Mouse (Mus musculus): ENCODE measurements around the gene Adamts17. TPM values are rescaled to one million over a fixed set of nuclear protein-coding genes. Genes with fewer than 3 reads are reported as not detected.

The Adamts17 gene
- total and polyA plus RNA-seq, 3 experiments = 0.33 to 0.42 TPM; not detected in 1

DNA sequence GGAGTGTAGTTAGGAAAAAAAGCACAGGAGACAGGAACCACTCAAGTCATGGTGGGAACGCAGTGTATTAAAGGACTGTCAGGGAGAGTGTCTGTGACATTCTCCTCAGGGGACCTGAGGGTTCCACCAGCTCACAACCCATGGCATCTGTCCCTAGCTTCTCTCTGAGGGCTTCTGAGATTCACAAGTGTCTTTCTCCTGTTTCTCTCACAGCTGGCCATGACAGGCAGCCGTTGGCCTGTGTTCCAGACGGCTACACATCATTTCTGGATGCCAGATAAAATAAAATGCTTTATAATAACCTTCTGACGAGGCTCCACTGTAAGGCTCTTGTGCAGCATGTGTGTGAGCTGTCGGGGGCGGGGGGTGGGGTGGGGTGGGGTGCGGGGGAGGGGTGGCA lies 32.0 kb downstream of the Adamts17 start:
- Histone ChIP-seq H3K9ac (ENCODE audit: control insufficient read depth, low read depth, low read length, poor library complexity, severe bottlenecking) (no peak overlapping the region), H3K27ac (ENCODE audit: control insufficient read depth, low read depth, low read length) (no peak overlapping the region), H3K36me3 (ENCODE audit: control insufficient read depth in 1 of 2, insufficient read depth in 2 of 2, low read length in 2 of 2) (no peaks in the 10 kb centered on the region), H3K9me3 (replicated peaks; ENCODE audit: insufficient read depth, low read length) (no peaks in the 10 kb centered on the region), H3K4me1 (ENCODE audit: control insufficient read depth in 1 of 2, insufficient read depth in 2 of 2, low read length in 2 of 2) (no peaks in the 10 kb centered on the region), H3K27me3 (ENCODE audit: control insufficient read depth in 1 of 2, insufficient read depth in 2 of 2, low read length in 2 of 2) (no peaks in the 10 kb centered on the region), H3K4me3 (ENCODE audit: control insufficient read depth in 1 of 2, insufficient read depth in 1 of 2, low read depth in 2 of 2, low read length in 2 of 2) (no peak overlapping the region), H3K79me2 (ENCODE audit: control insufficient read depth, insufficient read depth, low read length, poor library complexity) (no peaks in the 10 kb centered on the region)
- TF ChIP-seq ETS1 (IDR thresholded peaks at IDR 0.05; ENCODE audit: low read depth, low read length) (no peak), MYB (IDR thresholded peaks at IDR 0.05; ENCODE audit: low read depth, low read length) (no peak), NRF1 (IDR thresholded peaks at IDR 0.05; ENCODE audit: insufficient read depth, low read depth, low read length, poor library complexity, severe bottlenecking) (no peak), ZMIZ1 (IDR thresholded peaks at IDR 0.05; ENCODE audit: low read depth, low read length) (no peak), MAFK (IDR thresholded peaks at IDR 0.05; ENCODE audit: borderline replicate concordance, low read depth, low read length) (no peak), BHLHE40 (IDR thresholded peaks at IDR 0.05; ENCODE audit: borderline replicate concordance, low read depth, low read length) (no peak), ELF1 (IDR thresholded peaks at IDR 0.05; ENCODE audit: low read depth, low read length) (no peak), USF2 (IDR thresholded peaks at IDR 0.05; ENCODE audit: borderline replicate concordance in 1 of 2, insufficient read depth in 1 of 2, low read depth in 1 of 2, low read length in 2 of 2) (no peak), RCOR1 (IDR thresholded peaks at IDR 0.05; ENCODE audit: low read depth, low read length) (no peak), MYC (IDR thresholded peaks at IDR 0.05; ENCODE audit: low read depth, low read length) (no peak), HCFC1 (IDR thresholded peaks at IDR 0.05; ENCODE audit: low read depth, low read length) (no peak), ZC3H11A (IDR thresholded peaks at IDR 0.05; ENCODE audit: low read depth, low read length) (no peak), EP300 (IDR thresholded peaks at IDR 0.05; ENCODE audit: low read depth in 1 of 2, low read length in 2 of 2) (no peak), MAX (IDR thresholded peaks at IDR 0.05; ENCODE audit: low read length) (no peak), ZKSCAN1 (IDR thresholded peaks at IDR 0.05; ENCODE audit: low read depth, low read length) (no peak), JUND (IDR thresholded peaks at IDR 0.05; ENCODE audit: low read depth, low read length) (no peak), ZNF384 (IDR thresholded peaks at IDR 0.05; ENCODE audit: low read depth, low read length) (no peak), POLR2AphosphoS5 (IDR thresholded peaks at IDR 0.05; ENCODE audit: borderline replicate concordance, low read depth, low read length) (no peak), SMC3 (IDR thresholded peaks at IDR 0.05; ENCODE audit: low read depth, low read length) (no peak)
- DNase-seq (ENCODE audit: low read depth, low spot score) = no peak

- TF ChIP-seq CHD2 (IDR thresholded peaks at IDR 0.05; ENCODE audit: low read length) (no peak), ZKSCAN1 (IDR thresholded peaks at IDR 0.05; ENCODE audit: low read depth, low read length) (no peak), MYC (IDR thresholded peaks at IDR 0.05; ENCODE audit: low read depth, low read length) (no peak), ELF1 (IDR thresholded peaks at IDR 0.05; ENCODE audit: low read depth, low read length) (no peak), GATA1 (IDR thresholded peaks at IDR 0.05; ENCODE audit: low read depth, low read length) (no peak), MAFK (IDR thresholded peaks at IDR 0.05; ENCODE audit: borderline replicate concordance, low read depth, low read length) (no peak), ZNF384 (IDR thresholded peaks at IDR 0.05; ENCODE audit: low read depth, low read length) (no peak), EP300 (IDR thresholded peaks at IDR 0.05; ENCODE audit: low read depth in 1 of 2, low read length in 2 of 2) (no peak), MAX (IDR thresholded peaks at IDR 0.05; ENCODE audit: low read length) (no peak), CTCF (IDR thresholded peaks at IDR 0.05 in 2 of 3, conservative IDR thresholded peaks at IDR 0.05 in 1 of 3; ENCODE audit: control insufficient read depth in 1 of 3, insufficient read depth in 1 of 3, low read depth in 2 of 3, low read length in 3 of 3, poor library complexity in 1 of 3, severe bottlenecking in 1 of 3) (no peak), MAZ (IDR thresholded peaks at IDR 0.05; ENCODE audit: low read depth, low read length) (no peak), USF2 (IDR thresholded peaks at IDR 0.05; ENCODE audit: borderline replicate concordance in 1 of 2, insufficient read depth in 1 of 2, low read depth in 1 of 2, low read length in 2 of 2) (no peak), UBTF (IDR thresholded peaks at IDR 0.05; ENCODE audit: borderline replicate concordance, insufficient read depth, low read depth, low read length) (no peak), USF1 (IDR thresholded peaks at IDR 0.05; ENCODE audit: low read depth, low read length) (no peak), SIN3A (IDR thresholded peaks at IDR 0.05; ENCODE audit: low read length) (no peak), MXI1 (IDR thresholded peaks at IDR 0.05; ENCODE audit: low read depth, low read length) (no peak), KAT2A (conservative IDR thresholded peaks at IDR 0.05; ENCODE audit: low read depth, low read length) (no peak)
- no peaks in the 10 kb centered on the region for H3K36me3 ChIP-seq (ENCODE audit: control insufficient read depth in 1 of 2, insufficient read depth in 2 of 2, low read length in 2 of 2)
These were observed 32.5 kb downstream of the Adamts17 start for GRCm38 (mm10) chr7:66871940-66872511.

More at GRCm38 (mm10) chr7:66871940-66872511, 32.5 kb downstream of the Adamts17 start:
- no peaks in the 10 kb centered on the region for H3K27me3 ChIP-seq (ENCODE audit: control insufficient read depth in 1 of 2, insufficient read depth in 2 of 2, low read length in 2 of 2)
- no peak for DNase-seq (ENCODE audit: low read depth, low spot score)
- H3K9me3 ChIP-seq (replicated peaks; ENCODE audit: insufficient read depth, low read length) = no peaks in the 10 kb centered on the region
- no peak overlapping the region for H3K9ac ChIP-seq (ENCODE audit: control insufficient read depth, low read depth, low read length, poor library complexity, severe bottlenecking)
- no peaks in the 10 kb centered on the region for H3K79me2 ChIP-seq (ENCODE audit: control insufficient read depth, insufficient read depth, low read length, poor library complexity)
- H3K4me1 ChIP-seq (ENCODE audit: control insufficient read depth in 1 of 2, insufficient read depth in 2 of 2, low read length in 2 of 2) = no peaks in the 10 kb centered on the region
- H3K27ac ChIP-seq (ENCODE audit: control insufficient read depth, low read depth, low read length) = no peak overlapping the region
- no peak overlapping the region for H3K4me3 ChIP-seq (ENCODE audit: control insufficient read depth in 1 of 2, insufficient read depth in 1 of 2, low read depth in 2 of 2, low read length in 2 of 2)

Data from MEL (cell line).